ENCODE assay signal across 16 mouse cellular contexts in the genomic region with DNA sequence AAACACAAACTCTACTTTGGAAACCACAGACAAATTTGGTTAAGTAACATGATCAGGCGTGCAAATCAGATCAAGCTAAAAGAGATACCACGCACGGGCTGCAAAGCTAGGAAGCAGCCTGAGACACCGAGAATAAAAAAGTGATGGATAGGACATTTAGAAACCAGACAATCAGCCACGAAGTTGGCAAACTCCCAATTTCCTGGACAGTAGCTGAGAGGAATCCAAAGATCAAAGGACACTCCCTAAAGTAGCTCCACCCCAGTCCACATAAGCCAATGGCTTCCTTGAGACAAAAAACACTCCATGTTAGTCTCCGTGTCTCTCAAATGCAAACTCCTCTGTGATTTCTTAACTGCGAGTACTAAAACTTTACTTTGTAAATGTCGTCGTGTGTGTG. TPM values are rescaled to one million over a fixed set of nuclear protein-coding genes. Genes with fewer than 3 reads are reported as not detected.
DNase-seq lines count a peak whose midpoint lies in the region; ATAC-seq and TF ChIP-seq lines count a peak whose summit lies in the region.
"Had no signal": no experiment of that assay in that cellular context is flagged by ENCODE, and none has a peak within 500 bp of the region (broad histone marks: within the 10 kb centered on the region; RNA-seq: fewer than 3 reads in every experiment).

No protein-coding gene starts in this region.

- no peak overlapping the region for H3K4me3 ChIP-seq in heart, postnatal 0 days (ENCODE audit: low read depth, low read length)
- H3K4me3 ChIP-seq in heart, embryonic 11.5 days (ENCODE audit: low read depth, low read length): no peak overlapping the region
- peak overlapping the region; percentile 0; the same call in 1 of the 2 replicates for H3K4me3 ChIP-seq in kidney, embryonic 16.5 days (ENCODE audit: low read length)
- H3K4me3 ChIP-seq: heart, adult 2 months; hindbrain, embryonic 10.5 days; liver, embryonic 15.5 days had no signal

- WGBS in heart, postnatal 0 days: 62% methylated on average over 9 of the region's 9 CpGs
- WGBS in heart, embryonic 11.5 days (ENCODE audit: insufficient replicate concordance): 68% methylated on average over 9 of the region's 9 CpGs
- 17% methylated on average over 9 of the region's 9 CpGs for WGBS in kidney, embryonic 16.5 days

- no peak overlapping the region for H3K27ac ChIP-seq in heart, postnatal 0 days (ENCODE audit: low read depth)
- H3K27ac ChIP-seq in heart, embryonic 11.5 days (ENCODE audit: low read depth, low read length): no peak overlapping the region
- peak overlapping the region; percentile 83 for H3K27ac ChIP-seq in kidney, embryonic 16.5 days (ENCODE audit: low read length)
- H3K27ac ChIP-seq: heart, adult 2 months; hindbrain, embryonic 10.5 days; liver, embryonic 15.5 days had no signal

- peaks cover 16% of the 10 kb centered on the region; the same call in 1 of the 2 replicates for H3K4me1 ChIP-seq in heart, postnatal 0 days (ENCODE audit: control insufficient read depth, insufficient read depth)
- H3K4me1 ChIP-seq in heart, embryonic 11.5 days (ENCODE audit: control insufficient read depth, insufficient read depth, low read length): peaks cover 20% of the 10 kb centered on the region
- peaks cover 48% of the 10 kb centered on the region for H3K4me1 ChIP-seq in kidney, embryonic 16.5 days (ENCODE audit: insufficient read depth, low read length)

- no peaks in the 10 kb centered on the region for H3K27me3 ChIP-seq in heart, postnatal 0 days (ENCODE audit: control insufficient read depth, insufficient read depth, low read length)
- H3K27me3 ChIP-seq in heart, embryonic 11.5 days (ENCODE audit: control insufficient read depth, insufficient read depth, low read length): no peaks in the 10 kb centered on the region
- H3K27me3 ChIP-seq in kidney, embryonic 16.5 days (ENCODE audit: insufficient read depth, low read length): no peaks in the 10 kb centered on the region
- H3K27me3 ChIP-seq: liver, embryonic 15.5 days had no signal

- intact Hi-C loops in left cerebral cortex, postnatal 4 days (cut with DNase I): no loop called here

- TF ChIP-seq EP300 in heart, postnatal 0 days (IDR thresholded peaks at IDR 0.05; ENCODE audit: low read depth): no peak

- peaks cover 14% of the 10 kb centered on the region; the same call in 1 of the 2 replicates for H3K36me3 ChIP-seq in heart, postnatal 0 days (replicated peaks; ENCODE audit: control insufficient read depth, insufficient read depth, low read length)
- H3K36me3 ChIP-seq in heart, embryonic 11.5 days (ENCODE audit: control insufficient read depth, insufficient read depth, low read length): no peaks in the 10 kb centered on the region
- H3K36me3 ChIP-seq in kidney, embryonic 16.5 days (ENCODE audit: insufficient read depth, low read length): peaks cover 11% of the 10 kb centered on the region; the same call in 1 of the 2 replicates

- no peak for ATAC-seq in heart, postnatal 0 days (ENCODE audit: insufficient read depth, low read depth)
- ATAC-seq in heart, embryonic 11.5 days (replicated peaks; ENCODE audit: insufficient number of reproducible peaks, low FRiP score, low TSS enrichment): no peak
- ATAC-seq in kidney, embryonic 16.5 days (ENCODE audit: low FRiP score, low TSS enrichment): no peak; the same call in 1 of the 2 replicates

- 0 out of 2 replicates have a peak overlapping the region, but pooled peaks have one; percentile 9 for H3K4me2 ChIP-seq in heart, postnatal 0 days (ENCODE audit: low read depth, low read length)
- H3K4me2 ChIP-seq in heart, embryonic 11.5 days: no peak overlapping the region
- H3K4me2 ChIP-seq in kidney, embryonic 16.5 days (replicated peaks; ENCODE audit: low read depth, low read length): peak overlapping the region; percentile 29
- H3K4me2 ChIP-seq: liver, embryonic 15.5 days had no signal

- no peak for DNase-seq in heart, postnatal 0 days (ENCODE audit: low spot score)
- peak; percentile 40 for DNase-seq in adrenal gland, postnatal 25 days
- DNase-seq in lung, postnatal 14 days: peak; percentile 53
- no peak for DNase-seq in cerebellum, adult 8-10 months
- no peak for DNase-seq in left cerebral cortex, postnatal 4 days
- no peak for DNase-seq in thymus, adult 18-20 months
- DNase-seq: cerebellum, adult 9-11 months; heart, adult 2 months; thymus, postnatal 14 days had no signal

- no peak overlapping the region for H3K9ac ChIP-seq in heart, postnatal 0 days (replicated peaks; ENCODE audit: low read depth, low read length)
- H3K9ac ChIP-seq in heart, embryonic 11.5 days (ENCODE audit: low read depth, low read length): no peak overlapping the region
- peak overlapping the region; percentile 23; the same call in 1 of the 2 replicates for H3K9ac ChIP-seq in kidney, embryonic 16.5 days (replicated peaks; ENCODE audit: low read length)
- H3K9ac ChIP-seq: liver, embryonic 15.5 days had no signal

- H3K9me3 ChIP-seq in heart, postnatal 0 days (replicated peaks; ENCODE audit: control insufficient read depth, low read length): no peaks in the 10 kb centered on the region
- no peaks in the 10 kb centered on the region for H3K9me3 ChIP-seq in heart, embryonic 11.5 days (replicated peaks; ENCODE audit: control insufficient read depth, low read length)
- no peaks in the 10 kb centered on the region for H3K9me3 ChIP-seq in kidney, embryonic 16.5 days (ENCODE audit: low read length)
- H3K9me3 ChIP-seq: hindbrain, embryonic 10.5 days; liver, embryonic 15.5 days had no signal

- TF ChIP-seq CTCF in heart, postnatal 0 days (IDR thresholded peaks at IDR 0.05; ENCODE audit: low read depth): no peak

RNA-seq across cellular contexts. Expression of a gene that starts 4.6 kb away (rescaled TPM):
- 267 and 313 TPM in 2 replicates for total RNA-seq in heart, postnatal 0 days (2014; rRNA removed; ENCODE audit: low replicate concordance)
- 389 and 395 TPM in 2 replicates for polyA plus RNA-seq in heart, postnatal 0 days (2015; fragmentation: Nextera tagmentation; extraction: Ambion mirVana)
- 369 and 395 TPM in 2 replicates for polyA plus RNA-seq in heart, embryonic 11.5 days (2014; fragmentation: Nextera tagmentation; extraction: Ambion mirVana)
- total RNA-seq in adrenal gland, postnatal 25 days (2021): 310 and 330 TPM in 2 replicates
- 422 and 474 TPM in 2 replicates for polyA plus RNA-seq in kidney, embryonic 16.5 days (2015; fragmentation: Nextera tagmentation; extraction: Ambion mirVana)
- 100 to 1,000 TPM; 103 to 114 TPM for total RNA-seq in left cerebral cortex, postnatal 4 days (2021)

RNA-seq across cellular contexts. Expression of a gene that starts 4.7 kb away (rescaled TPM):
- 192 and 229 TPM in 2 replicates for total RNA-seq in heart, postnatal 0 days (2014; rRNA removed; ENCODE audit: low replicate concordance)
- polyA plus RNA-seq in heart, postnatal 0 days (2015; fragmentation: Nextera tagmentation; extraction: Ambion mirVana): 99.9 and 103 TPM in 2 replicates
- 97.3 and 99.3 TPM in 2 replicates for polyA plus RNA-seq in heart, embryonic 11.5 days (2014; fragmentation: Nextera tagmentation; extraction: Ambion mirVana)
- total RNA-seq in adrenal gland, postnatal 25 days (2021): 630 and 676 TPM in 2 replicates
- polyA plus RNA-seq in kidney, embryonic 16.5 days (2015; fragmentation: Nextera tagmentation; extraction: Ambion mirVana): 80.3 and 86.2 TPM in 2 replicates
- total RNA-seq in left cerebral cortex, postnatal 4 days (2021): 10 to 100 TPM; 37.1 to 38.9 TPM

RNA-seq across cellular contexts. Expression of a gene that starts 35.4 kb away (rescaled TPM):
- not detected in 2 replicates for total RNA-seq in heart, postnatal 0 days (2014; rRNA removed; ENCODE audit: low replicate concordance)
- polyA plus RNA-seq in heart, postnatal 0 days (2015; fragmentation: Nextera tagmentation; extraction: Ambion mirVana): not detected in 2 replicates
- not detected in 2 replicates for polyA plus RNA-seq in heart, embryonic 11.5 days (2014; fragmentation: Nextera tagmentation; extraction: Ambion mirVana)
- total RNA-seq in adrenal gland, postnatal 25 days (2021): 0.14 TPM in 1 of 2 replicates, not detected in the other
- polyA plus RNA-seq in kidney, embryonic 16.5 days (2015; fragmentation: Nextera tagmentation; extraction: Ambion mirVana): not detected in 2 replicates
- total RNA-seq in left cerebral cortex, postnatal 4 days (2021): not detected
- total RNA-seq: heart, adult 2 months; left cerebral cortex, adult 8-10 months had no signal
- polyA plus RNA-seq: C2C12; heart, adult 2 months; hindbrain, embryonic 10.5 days; liver, embryonic 15.5 days; spleen, adult 2 months had no signal

Comparison
In these comparisons a context has a peak if more than half of its experiments do, and no peak if none do; other contexts are left out.
1. DNase-seq: peak in adrenal gland, postnatal 25 days (single experiment) and lung, postnatal 14 days (single experiment); none in heart, postnatal 0 days (single experiment), cerebellum, adult 8-10 months (single experiment), left cerebral cortex, postnatal 4 days (single experiment) and thymus, adult 18-20 months (0 of 2).